Mouse (Mus musculus) adrenal gland, adult 8-10 months (tissue): Measurements from ENCODE around the gene Rab24. TPM values are rescaled to one million over a fixed set of nuclear protein-coding genes. Genes with fewer than 3 reads are reported as not detected.
A peak's percentile ranks its signal among the peaks of the same experiment; 100 is the strongest.

Experiments
- DNase-seq: peaks from one replicate; pipeline ENCODE4 v3.0.0; 2022
- total RNA-seq, 4 experiments: library from RNA; stranded (reverse); gene quantifications; 2 replicates each; pipeline ENCODE4 v1.2.4; 2022

Gene Rab24
- total RNA-seq, 4 experiments from 2014 or later, result 62.0 to 102 (median 88.6) TPM

GRCm38 (mm10) chr13:55328641-55329040, 6.9 kb upstream of the Rab24 start:
- no peak for DNase-seq

GRCm38 (mm10) chr13:55328171-55328570, 6.4 kb upstream of the Rab24 start:
- no peak for DNase-seq

GRCm38 (mm10) chr13:55327633-55328032, 5.9 kb upstream of the Rab24 start:
- peak; percentile 81 for DNase-seq

GRCm38 (mm10) chr13:55327169-55327568, 5.4 kb upstream of the Rab24 start:
- no peak for DNase-seq

- DNase-seq, result no peak
Observed at GRCm38 (mm10) chr13:55325596-55325995, 3.9 kb upstream of the Rab24 start.

- DNase-seq, result no peak
Observed at GRCm38 (mm10) chr13:55322130-55322825, 532 bp upstream of the Rab24 start.

- DNase-seq, result no peak
Observed at GRCm38 (mm10) chr13:55319931-55320533, 1.7 kb downstream of the Rab24 start, which contains the start of gene Prelid1. Gene Prelid1 (plus strand): TSS chr13:55320500.

GRCm38 (mm10) chr13:55318351-55318750, 3.4 kb downstream of the Rab24 start:
- no peak for DNase-seq

- DNase-seq, result no peak
Observed at GRCm38 (mm10) chr13:55314891-55315412, 6.8 kb downstream of the Rab24 start.

- DNase-seq, result no peak
Observed at GRCm38 (mm10) chr13:55313051-55313450, 8.7 kb downstream of the Rab24 start.

GRCm38 (mm10) chr13:55312028-55312630, 9.6 kb downstream of the Rab24 start:
- no peak for DNase-seq

- no peak for DNase-seq
Observed at GRCm38 (mm10) chr13:55300913-55301312, 20.8 kb downstream of the Rab24 start.

GRCm38 (mm10) chr13:55296760-55297159, 25.0 kb downstream of the Rab24 start:
- no peak for DNase-seq

GRCm38 (mm10) chr13:55288854-55289253, 32.9 kb downstream of the Rab24 start:
- no peak for DNase-seq

- DNase-seq, result no peak
Observed at GRCm38 (mm10) chr13:55277646-55278045, 44.1 kb downstream of the Rab24 start.

GRCm38 (mm10) chr13:55277203-55277602, 44.5 kb downstream of the Rab24 start:
- no peak for DNase-seq

Other genes starting within 250 kb of the Rab24 start
- gene Uimc1, start 221.6 kb downstream of the Rab24 start, total RNA-seq, result 10 to 100 TPM; 25.2 to 45.6 (median 30.6) TPM
- gene Zfp346, start 216.6 kb downstream of the Rab24 start, total RNA-seq, result 10 to 100 TPM; 50.4 to 83.6 (median 73.9) TPM
- not detected for gene Gm17617, start 188.4 kb downstream of the Rab24 start, total RNA-seq
- gene Fgfr4, start 169.3 kb downstream of the Rab24 start, total RNA-seq, result 10 to 100 TPM; 19.0 to 63.2 (median 35.3) TPM
- 100 to 1,000 TPM in 2 of 4 experiments, 10 to 100 TPM in 2; 84.9 to 139 (median 113) TPM for gene Nsd1, start 112.2 kb downstream of the Rab24 start, total RNA-seq
- 100 to 1,000 TPM; 146 to 172 (median 162) TPM for gene Prelid1, start 1.4 kb downstream of the Rab24 start, total RNA-seq
- gene Mxd3, start 7.9 kb upstream of the Rab24 start, total RNA-seq, result 1 to 10 TPM in 2 of 4 experiments, under 1 TPM in 2; 0.30 to 1.9 (median 1.1) TPM
- 100 to 1,000 TPM; 112 to 127 (median 118) TPM for gene Lman2, start 40.8 kb upstream of the Rab24 start, total RNA-seq
- 1 to 10 TPM in 1 of 4 experiments, under 1 TPM in 3; 0.45 to 1.8 (median 0.88) TPM for gene Rgs14, start 47.8 kb upstream of the Rab24 start, total RNA-seq
- gene Slc34a1, start 76.2 kb upstream of the Rab24 start, total RNA-seq, result not detected
- gene Pfn3, start 93.3 kb upstream of the Rab24 start, total RNA-seq, result not detected
- gene F12, start 104.8 kb upstream of the Rab24 start, total RNA-seq, result under 1 TPM in 3 of 4 experiments, not detected in 1; 0.17 to 0.71 (median 0.43) TPM
- gene Grk6, start 123.1 kb upstream of the Rab24 start, total RNA-seq, result 10 to 100 TPM; 36.0 to 55.3 (median 48.6) TPM
- gene Prr7, start 142.3 kb upstream of the Rab24 start, total RNA-seq, result 1 to 10 TPM; 2.3 to 4.3 (median 3.7) TPM
- gene Dbn1, start 166.2 kb upstream of the Rab24 start, total RNA-seq, result 10 to 100 TPM; 13.6 to 33.8 (median 24.0) TPM
- 10 to 100 TPM; 10.9 to 23.8 (median 18.3) TPM for gene Pdlim7, start 191.7 kb upstream of the Rab24 start, total RNA-seq
- 1 to 10 TPM; 4.0 to 7.2 (median 4.7) TPM for gene Dok3, start 207.3 kb upstream of the Rab24 start, total RNA-seq
- 10 to 100 TPM; 47.0 to 58.7 (median 52.7) TPM for gene Ddx41, start 214.7 kb upstream of the Rab24 start, total RNA-seq
- gene Fam193b, start 249.2 kb upstream of the Rab24 start, total RNA-seq, result 100 to 1,000 TPM in 1 of 4 experiments, 10 to 100 TPM in 3; 47.1 to 102 (median 72.8) TPM